Mouse (Mus musculus) heart, embryonic 14.5 days (tissue): Measurements from ENCODE around the gene Ncoa4. TPM values are rescaled to one million over a fixed set of nuclear protein-coding genes. Genes with fewer than 3 reads are reported as not detected.
"Not testable (repeated sequence)": the region's sequence is repeated elsewhere in the genome, so short reads cannot be mapped to it uniquely, and the experiment has no call there.

Source experiments
- ATAC-seq: fragments of 200-750 bp; cut with Nextera tagmentation; 2 replicates; pipeline ENCODE4 v1.8.0; 2017; ENCODE audit warnings: low read depth, moderate TSS enrichment; ENCODE audit not compliant: insufficient number of reproducible peaks, insufficient read depth, low FRiP score
- H3K27ac ChIP-seq, 2 experiments: fragments of 200-500 bp in 1 of 2; fragments of 300-500 bp in 1 of 2; sonication (generic) in 1 of 2; replicated peaks in 1 of 2; 2 replicates each; pipeline ENCODE4 v1.5.1; 2012 to 2014; ENCODE audit warnings: low read depth in 2 of 2, low read length in 2 of 2, control low read depth in 1 of 2, mild to moderate bottlenecking in 1 of 2, mixed read lengths in 1 of 2; ENCODE audit not compliant: control insufficient read depth in 1 of 2, insufficient read depth in 1 of 2
- H3K27me3 ChIP-seq: fragments of 300-500 bp; sonication (generic); 2 replicates; pipeline ENCODE4 v1.6.1; 2014; ENCODE audit warnings: mild to moderate bottlenecking, low read length, control low read depth; ENCODE audit not compliant: control insufficient read depth, insufficient read depth
- H3K36me3 ChIP-seq: fragments of 300-500 bp; sonication (generic); 2 replicates; pipeline ENCODE4 v1.6.1; 2014; ENCODE audit warnings: mild to moderate bottlenecking, control low read depth, low read length, mixed read lengths; ENCODE audit not compliant: control insufficient read depth, insufficient read depth
- H3K4me1 ChIP-seq, 2 experiments: fragments of 200-500 bp in 1 of 2; fragments of 300-500 bp in 1 of 2; sonication (generic) in 1 of 2; 2 replicates each; pipeline ENCODE4 v1.6.1; 2012 to 2014; ENCODE audit warnings: low read length in 2 of 2, control low read depth in 1 of 2, mixed read lengths in 1 of 2; ENCODE audit not compliant: control insufficient read depth in 2 of 2, insufficient read depth in 2 of 2
- H3K4me2 ChIP-seq: fragments of 300-500 bp; sonication (generic); 2 replicates; pipeline ENCODE4 v1.6.1; 2014; ENCODE audit warnings: mild to moderate bottlenecking, low read length
- H3K4me3 ChIP-seq, 2 experiments: fragments of 200-500 bp in 1 of 2; fragments of 300-500 bp in 1 of 2; sonication (generic) in 1 of 2; 2 replicates each; pipeline ENCODE4 v1.5.1; 2012 to 2014; ENCODE audit warnings: low read length in 2 of 2, mild to moderate bottlenecking in 2 of 2, control low read depth in 1 of 2, low read depth in 1 of 2, moderate library complexity in 1 of 2; ENCODE audit not compliant: control insufficient read depth in 1 of 2, insufficient read depth in 1 of 2
- H3K9ac ChIP-seq: fragments of 300-500 bp; sonication (generic); 2 replicates; pipeline ENCODE4 v1.6.1; 2014; ENCODE audit warnings: mild to moderate bottlenecking, low read length
- H3K9me3 ChIP-seq: fragments of 300-500 bp; sonication (generic); 2 replicates; pipeline ENCODE4 v1.6.1; 2016; ENCODE audit warnings: low read length, control low read depth; ENCODE audit not compliant: control insufficient read depth
- WGBS: fragments of 180-500 bp; shearing (Covaris S2); extraction: QIAGEN DNeasy Blood & Tissue Kit; methylation state at CpG from one replicate; pipeline ENCODE4 v1.1.7; 2014; 5-methylcytosine and 5-hydroxymethylcytosine counted together
- polyA plus RNA-seq: library from polyadenylated mRNA; unstranded; fragments of >200 nt; fragmentation: Nextera tagmentation; extraction: Ambion mirVana; gene quantifications from 2 replicates; pipeline ENCODE4 v1.2.1, GENCODE M21; 2014

Ncoa4 gene
- polyA plus RNA-seq, 1 experiment from 2014 or later, result 124 TPM

DNA sequence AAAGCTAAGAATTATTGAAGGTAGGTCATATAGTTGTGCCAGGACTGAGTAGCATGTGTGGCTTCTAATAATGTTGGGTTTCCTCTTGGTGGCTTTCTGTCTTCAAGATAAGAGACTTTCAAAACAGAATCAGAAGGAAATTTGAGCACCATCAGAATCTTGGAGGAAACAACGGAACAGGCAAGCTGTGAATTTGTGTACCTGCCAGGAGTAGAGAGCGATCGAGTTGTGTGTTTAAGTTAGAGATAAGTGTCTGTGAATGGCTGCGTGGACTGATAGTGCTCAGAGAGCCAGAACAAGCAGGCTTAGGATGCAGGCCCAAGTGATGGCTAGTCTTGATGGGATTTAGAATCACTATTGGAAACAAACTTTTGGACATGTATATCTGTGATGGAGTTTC lies 27.8 kb upstream of the Ncoa4 start:
- H3K4me2 ChIP-seq, result no peak overlapping the region
- no peaks in the 10 kb centered on the region for H3K36me3 ChIP-seq
- no peaks in the 10 kb centered on the region for H3K9me3 ChIP-seq
- H3K27me3 ChIP-seq, result no peaks in the 10 kb centered on the region
- WGBS, result 20% methylated on average over 4 of the region's 4 CpGs
- no peak overlapping the region for H3K4me3 ChIP-seq
- H3K9ac ChIP-seq, result no peak overlapping the region
- H3K4me1 ChIP-seq, result peaks cover 10 to 18% of the 10 kb centered on the region in 2 experiments
- H3K27ac ChIP-seq, result no peak overlapping the region
- no peak for ATAC-seq

DNA sequence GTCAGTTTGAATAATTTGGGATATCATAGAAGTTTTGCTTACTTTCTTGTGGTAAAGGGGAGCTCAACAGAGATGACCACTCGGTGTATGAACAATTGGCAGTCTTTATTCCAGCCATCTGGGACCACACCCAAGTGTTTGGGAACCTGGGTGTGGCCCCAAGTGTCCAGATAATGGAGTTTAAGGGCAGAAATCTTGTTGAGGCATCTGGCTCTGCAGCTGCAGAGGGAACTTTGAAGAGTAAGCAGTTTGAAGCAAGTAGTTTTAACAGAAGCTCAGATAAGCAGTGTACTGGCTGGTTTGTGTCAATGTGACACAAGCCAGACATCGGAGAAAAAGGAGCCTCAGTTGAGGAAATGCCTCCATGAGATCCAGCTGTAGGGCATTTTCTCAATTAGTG lies 25.4 kb upstream of the Ncoa4 start:
- peak overlapping the region; percentile 37 to 41; a peak in 3 of 4 replicates for H3K27ac ChIP-seq
- H3K4me2 ChIP-seq, result peak overlapping the region; percentile 46
- H3K4me1 ChIP-seq, result peaks cover 10 to 18% of the 10 kb centered on the region in 2 experiments
- no peaks in the 10 kb centered on the region for H3K27me3 ChIP-seq
- no peak overlapping the region for H3K9ac ChIP-seq
- WGBS, result 7% methylated on average over 2 of the region's 2 CpGs
- H3K36me3 ChIP-seq, result no peaks in the 10 kb centered on the region
- no peak for ATAC-seq
- H3K4me3 ChIP-seq, result 0 out of 4 replicates have a peak overlapping the region, but pooled peaks of 1 of the 2 experiments have one; percentile 6
- H3K9me3 ChIP-seq, result no peaks in the 10 kb centered on the region

DNA sequence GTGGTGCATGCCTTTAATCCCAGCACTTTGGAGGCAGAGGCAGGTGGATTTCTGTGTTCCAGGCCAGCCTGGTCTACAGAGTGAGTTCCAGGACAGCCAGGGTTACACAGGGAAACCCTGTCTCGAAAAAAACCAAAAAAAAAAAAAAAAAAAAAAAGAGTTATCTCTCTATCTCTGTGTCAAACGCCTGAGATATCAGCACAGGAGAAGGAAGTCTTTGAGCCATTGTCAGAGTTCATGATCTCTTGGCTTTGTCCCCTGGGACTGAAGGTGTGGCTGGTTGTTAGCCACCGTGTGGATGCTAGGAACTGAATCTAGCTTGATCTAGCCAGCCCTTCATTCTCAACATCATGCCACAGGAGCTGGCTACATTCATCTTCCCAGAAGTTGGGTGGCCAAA lies 23.2 kb upstream of the Ncoa4 start:
- 30% methylated on average over 3 of the region's 3 CpGs for WGBS
- H3K4me3 ChIP-seq, H3K4me2 ChIP-seq, H3K9ac ChIP-seq, H3K27me3 ChIP-seq, H3K9me3 ChIP-seq, ATAC-seq, H3K36me3 ChIP-seq, H3K27ac ChIP-seq: not testable (repeated sequence)
- peaks cover 10 to 18% of the 10 kb centered on the region in 2 experiments for H3K4me1 ChIP-seq

DNA sequence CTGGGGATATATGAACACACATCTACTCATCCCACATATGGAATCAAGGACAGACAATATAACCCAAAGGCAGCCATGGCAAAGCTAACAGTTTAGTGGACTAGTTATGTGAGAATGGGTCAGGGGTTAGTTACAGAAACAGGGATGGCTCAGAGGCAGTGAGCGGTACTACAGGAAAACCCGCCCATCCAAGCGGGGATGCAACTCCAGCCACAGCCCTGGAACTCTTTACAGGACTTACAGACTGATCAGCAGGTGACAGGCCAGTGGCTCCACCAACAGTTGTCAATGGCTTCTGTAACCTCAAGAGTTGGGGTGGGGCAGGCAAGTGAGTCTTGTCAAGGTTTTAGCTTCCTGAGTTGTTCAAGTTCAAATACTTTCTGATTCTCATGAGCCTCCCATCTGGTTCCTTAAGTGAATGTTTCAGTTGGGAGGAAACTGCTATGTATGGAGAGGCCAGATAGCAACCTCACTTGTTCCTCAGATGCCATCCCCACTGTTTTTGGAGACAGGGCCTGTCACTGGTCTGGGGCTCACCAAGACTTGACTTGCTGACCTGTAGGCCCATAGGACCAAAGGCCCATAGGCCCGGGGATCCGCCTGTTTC lies 19.2 kb upstream of the Ncoa4 start:
- Histone ChIP-seq H3K9ac (no peak overlapping the region), H3K4me1 (no peaks in the 10 kb centered on the region), H3K36me3 (no peaks in the 10 kb centered on the region), H3K4me3 (no peak overlapping the region), H3K4me2 (no peak overlapping the region), H3K27me3 (no peaks in the 10 kb centered on the region), H3K9me3 (no peaks in the 10 kb centered on the region), H3K27ac (no peak overlapping the region)
- 73% methylated on average over 5 of the region's 5 CpGs for WGBS
- ATAC-seq, result no peak

DNA sequence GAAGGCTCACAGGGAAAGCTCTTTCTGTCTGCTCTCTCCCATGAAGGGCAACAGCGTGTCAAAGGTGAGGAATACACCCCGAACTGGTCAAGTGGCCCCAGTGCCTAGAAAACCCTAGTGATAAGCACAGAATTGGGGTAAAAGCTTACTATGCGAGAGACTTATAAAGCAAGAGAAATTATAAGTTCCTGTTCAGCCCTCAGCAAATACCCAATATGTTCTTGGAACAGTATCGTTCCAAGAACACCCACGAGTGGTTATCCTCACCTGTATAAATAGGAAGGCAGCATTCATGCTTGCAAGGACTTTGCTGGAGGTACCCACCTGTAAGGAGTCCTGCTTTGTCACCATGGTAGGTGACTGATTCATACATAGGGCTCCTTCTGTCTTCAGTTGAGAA lies 17.9 kb upstream of the Ncoa4 start, which contains the start of gene Msmb:
TSS of gene Msmb (plus strand) at position 301 of the 400 bp plus-strand sequence.
- no peak within 1 kb of the TSS for H3K27ac ChIP-seq
- no peaks in the 10 kb centered on the region for H3K36me3 ChIP-seq
- H3K27me3 ChIP-seq, result no peaks in the 10 kb centered on the region
- no peak within 1 kb of the TSS for H3K9ac ChIP-seq
- H3K4me2 ChIP-seq, result no peak within 1 kb of the TSS
- H3K4me3 ChIP-seq, result no peak within 1 kb of the TSS
- WGBS, result 87% methylated on average over 5 of the region's 5 CpGs
- H3K9me3 ChIP-seq, result no peaks in the 10 kb centered on the region
- H3K4me1 ChIP-seq, result no peaks in the 10 kb centered on the region
- ATAC-seq, result no peak

DNA sequence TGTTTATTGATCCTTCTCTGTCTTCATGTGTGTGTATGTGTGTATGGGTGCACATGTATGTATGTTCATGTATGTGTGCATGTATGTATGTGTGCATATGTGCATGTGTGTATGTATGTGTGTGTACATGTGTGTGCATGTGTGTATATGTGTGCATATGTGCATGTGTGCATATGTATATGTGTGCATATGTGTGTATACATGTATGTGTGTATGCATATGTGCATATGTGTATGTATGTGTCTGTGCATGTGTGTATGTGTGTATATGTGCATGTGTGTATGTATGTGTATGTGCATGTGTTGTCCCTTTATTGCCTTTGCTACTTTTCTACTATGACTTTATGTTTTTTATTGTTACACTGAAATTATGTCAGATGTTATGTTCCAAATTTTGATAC lies 14.9 kb upstream of the Ncoa4 start:
- no peaks in the 10 kb centered on the region; the same call in 1 of the 2 replicates for H3K9me3 ChIP-seq
- H3K27ac ChIP-seq, result no peak overlapping the region
- no peak overlapping the region for H3K4me3 ChIP-seq
- H3K4me2 ChIP-seq, result no peak overlapping the region
- H3K36me3 ChIP-seq, result no peaks in the 10 kb centered on the region
- no peaks in the 10 kb centered on the region for H3K4me1 ChIP-seq
- no peak for ATAC-seq
- H3K27me3 ChIP-seq, result no peaks in the 10 kb centered on the region
- H3K9ac ChIP-seq, result no peak overlapping the region

DNA sequence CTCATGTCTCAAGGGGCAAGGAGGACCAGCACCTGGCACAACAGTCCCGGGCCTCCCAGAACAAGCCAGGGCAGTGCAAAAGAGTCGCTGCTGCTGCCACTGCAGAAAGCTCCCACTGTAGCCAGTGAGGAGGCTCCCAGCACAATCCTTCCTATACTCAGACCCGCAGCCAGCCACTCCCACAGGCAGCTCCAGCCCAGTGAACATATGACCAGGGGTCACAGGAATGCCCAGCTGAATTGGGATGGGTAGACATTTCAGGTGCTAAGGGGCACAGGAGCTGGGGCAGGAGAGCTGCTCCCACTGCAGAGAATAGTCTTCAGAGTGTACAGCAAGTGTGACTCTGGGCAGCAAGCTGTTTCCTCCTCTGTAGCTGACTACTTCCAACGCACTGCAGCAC lies 14.3 kb upstream of the Ncoa4 start:
- Histone ChIP-seq H3K4me1 (no peaks in the 10 kb centered on the region), H3K36me3 (no peaks in the 10 kb centered on the region), H3K27me3 (no peaks in the 10 kb centered on the region), H3K4me3 (no peak overlapping the region), H3K27ac (0 out of 4 replicates have a peak overlapping the region, but pooled peaks have one; percentile 9), H3K9ac (no peak overlapping the region), H3K4me2 (peak overlapping the region; percentile 11; the same call in 1 of the 2 replicates), H3K9me3 (no peaks in the 10 kb centered on the region; the same call in 1 of the 2 replicates)
- ATAC-seq, result no peak
- WGBS, result 62% methylated on average over 4 of the region's 4 CpGs
